Mouse (Mus musculus) limb, embryonic 13.5 days (tissue): ENCODE results near the gene Man2c1. TPM values are rescaled to one million over a fixed set of nuclear protein-coding genes. Genes with fewer than 3 reads are reported as not detected.
A peak's percentile ranks its signal among the peaks of the same experiment; 100 is the strongest.

Experiments used
- ATAC-seq: fragments of 200-750 bp; cut with Nextera tagmentation; 2 replicates; pipeline ENCODE4 v1.8.0; 2017; ENCODE audit warnings: low read depth, moderate number of reproducible peaks, moderate TSS enrichment; ENCODE audit not compliant: low FRiP score
- H3K27ac ChIP-seq: fragments of 300-500 bp; sonication (generic); 2 replicates; pipeline ENCODE4 v1.5.1; 2015; ENCODE audit warnings: inconsistent platforms, mild to moderate bottlenecking, moderate library complexity
- H3K27me3 ChIP-seq: fragments of 300-500 bp; sonication (generic); 2 replicates; pipeline ENCODE4 v1.6.1; 2015; ENCODE audit warnings: mild to moderate bottlenecking, inconsistent platforms
- H3K36me3 ChIP-seq: fragments of 300-500 bp; sonication (generic); 2 replicates; pipeline ENCODE4 v1.6.1; 2015; ENCODE audit warnings: inconsistent platforms, mild to moderate bottlenecking, moderate library complexity
- H3K4me1 ChIP-seq: fragments of 300-500 bp; sonication (generic); 2 replicates; pipeline ENCODE4 v1.6.1; 2015; ENCODE audit warnings: inconsistent platforms
- H3K4me2 ChIP-seq: fragments of 300-500 bp; sonication (generic); replicated peaks from 2 replicates; pipeline ENCODE4 v1.6.1; 2015; ENCODE audit warnings: inconsistent platforms, mild to moderate bottlenecking, moderate library complexity
- H3K4me3 ChIP-seq: fragments of 300-500 bp; sonication (generic); 2 replicates; pipeline ENCODE4 v1.5.1; 2015; ENCODE audit warnings: moderate library complexity, mild to moderate bottlenecking, inconsistent platforms
- H3K9ac ChIP-seq: fragments of 300-500 bp; sonication (generic); 2 replicates; pipeline ENCODE4 v1.6.1; 2015; ENCODE audit warnings: mild to moderate bottlenecking, inconsistent platforms
- H3K9me3 ChIP-seq: fragments of 300-500 bp; sonication (generic); 2 replicates; pipeline ENCODE4 v1.6.1; 2016; ENCODE audit warnings: inconsistent platforms
- WGBS: fragments of 180-500 bp; shearing (Covaris S2); methylation state at CpG from one replicate; pipeline ENCODE4 v1.1.7; 2015; 5-methylcytosine and 5-hydroxymethylcytosine counted together
- polyA plus RNA-seq: library from polyadenylated mRNA; unstranded; fragments of >200 nt; fragmentation: Nextera tagmentation; extraction: Ambion mirVana; gene quantifications from 2 replicates; pipeline ENCODE4 v1.2.1, GENCODE M21; 2015

Gene Man2c1
- 64.5 and 71.0 TPM in 2 replicates for polyA plus RNA-seq

DNA sequence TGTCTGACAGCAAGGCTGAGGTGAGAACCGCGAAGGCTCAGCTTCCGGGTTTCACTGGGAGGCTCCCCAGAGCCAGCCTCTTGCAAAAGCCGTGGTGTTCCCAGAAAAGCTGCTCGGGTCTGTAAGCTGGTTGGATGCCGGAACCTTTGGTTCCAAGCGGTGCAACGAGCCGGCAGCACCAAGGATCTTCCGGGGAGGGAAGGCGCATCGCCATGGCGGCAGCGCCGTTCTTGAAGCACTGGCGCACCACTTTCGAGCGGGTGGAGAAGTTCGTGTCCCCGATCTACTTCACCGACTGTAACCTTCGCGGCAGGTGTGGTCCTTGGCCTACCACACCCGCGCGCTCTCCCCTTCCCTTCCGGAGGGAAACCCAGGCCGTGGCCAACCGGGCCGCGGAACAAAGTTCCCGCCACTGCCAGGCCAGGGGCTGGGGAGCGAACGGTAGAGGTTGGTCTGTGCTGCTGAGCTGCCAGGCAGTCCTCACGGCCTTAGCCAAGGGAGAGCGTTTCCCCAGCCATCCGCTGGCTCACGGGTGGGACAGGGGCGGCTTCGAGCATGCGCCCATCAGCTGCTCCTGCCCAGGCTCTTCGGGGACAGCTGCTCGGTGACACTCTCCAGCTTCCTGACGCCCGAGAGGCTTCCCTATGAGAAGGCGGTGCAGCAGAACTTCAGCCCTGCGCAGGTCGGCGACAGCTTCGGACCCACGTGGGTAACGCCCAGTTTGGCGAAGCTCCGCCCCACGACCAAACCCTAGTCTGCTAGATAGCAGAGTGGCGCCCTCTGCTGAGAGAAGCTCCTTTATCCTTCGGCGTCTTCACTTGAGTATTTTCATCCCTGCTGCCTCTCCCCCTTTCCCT is at the start of gene Man2c1:
TSS of gene Man2c1 (plus strand) at position 114 of the 857 bp plus-strand sequence.
- peaks cover 46% of the 10 kb centered on the region for H3K36me3 ChIP-seq
- under 1% methylated on average over 58 of the region's 58 CpGs for whole genome bisulfite sequencing
- ATAC-seq = peak; percentile 87

DNA sequence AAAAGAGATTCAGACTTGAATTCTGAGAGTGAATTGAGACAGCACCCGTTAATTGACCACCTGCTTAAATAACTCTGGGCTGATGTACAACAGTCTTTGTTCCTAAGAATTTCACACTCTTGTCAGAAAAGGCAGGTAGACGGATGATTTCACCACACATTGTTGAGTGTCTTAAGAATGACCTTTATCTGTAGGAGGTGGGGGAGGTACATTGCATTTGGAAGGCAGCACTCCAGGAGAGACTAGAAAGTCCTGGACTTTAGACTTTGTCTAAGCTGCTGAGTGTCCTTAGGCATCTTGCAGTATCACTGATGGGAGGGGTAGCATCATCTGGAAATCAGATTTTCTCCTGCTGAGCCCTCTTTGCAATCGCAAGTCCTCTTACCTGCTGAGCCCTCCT is 48.3 kb upstream of the Man2c1 start:
- no peak overlapping the region for H3K4me2 ChIP-seq
- H3K9me3 ChIP-seq = no peaks in the 10 kb centered on the region
- no peak overlapping the region for H3K27ac ChIP-seq
- ATAC-seq = no peak
- WGBS = 85% methylated on average over 3 of the region's 3 CpGs
- H3K9ac ChIP-seq = no peak overlapping the region
- peaks cover 24% of the 10 kb centered on the region for H3K36me3 ChIP-seq
- no peaks in the 10 kb centered on the region for H3K27me3 ChIP-seq
- no peak overlapping the region for H3K4me3 ChIP-seq
- H3K4me1 ChIP-seq = peaks cover 4% of the 10 kb centered on the region; the same call in 1 of the 2 replicates

More for the DNA sequence above, at the start of gene Man2c1:
- H3K27me3 ChIP-seq = no peaks in the 10 kb centered on the region
- peak within 1 kb of the TSS; percentile 91 for H3K27ac ChIP-seq
- peak within 1 kb of the TSS; percentile 73 for H3K4me2 ChIP-seq
- peaks cover 13% of the 10 kb centered on the region for H3K4me1 ChIP-seq
- no peaks in the 10 kb centered on the region for H3K9me3 ChIP-seq
- peak within 1 kb of the TSS; percentile 78 for H3K9ac ChIP-seq
- peak within 1 kb of the TSS; percentile 68 for H3K4me3 ChIP-seq

- no peaks in the 10 kb centered on the region for H3K4me1 ChIP-seq
- H3K27ac ChIP-seq = no peak overlapping the region
- peaks cover 92% of the 10 kb centered on the region for H3K36me3 ChIP-seq
- 92% methylated on average over 13 of the region's 13 CpGs for WGBS
- H3K4me3 ChIP-seq = no peak overlapping the region
- ATAC-seq = no peak
- H3K4me2 ChIP-seq = no peak overlapping the region
- no peak overlapping the region for H3K9ac ChIP-seq
- no peaks in the 10 kb centered on the region for H3K9me3 ChIP-seq
- no peaks in the 10 kb centered on the region for H3K27me3 ChIP-seq
Observed at GRCm38 (mm10) chr9:57117261-57117755, 13.2 kb upstream of the Man2c1 start.

- Histone ChIP-seq H3K4me3 (peak overlapping the region; percentile 68), H3K4me2 (peak overlapping the region; percentile 73), H3K36me3 (peaks cover 44% of the 10 kb centered on the region), H3K27ac (no peak overlapping the region), H3K27me3 (no peaks in the 10 kb centered on the region), H3K4me1 (peaks cover 13% of the 10 kb centered on the region), H3K9me3 (no peaks in the 10 kb centered on the region), H3K9ac (peak overlapping the region; percentile 78; the same call in 1 of the 2 replicates)
- no peak for ATAC-seq
Observed at GRCm38 (mm10) chr9:57129641-57130040, 849 bp upstream of the Man2c1 start.

DNA sequence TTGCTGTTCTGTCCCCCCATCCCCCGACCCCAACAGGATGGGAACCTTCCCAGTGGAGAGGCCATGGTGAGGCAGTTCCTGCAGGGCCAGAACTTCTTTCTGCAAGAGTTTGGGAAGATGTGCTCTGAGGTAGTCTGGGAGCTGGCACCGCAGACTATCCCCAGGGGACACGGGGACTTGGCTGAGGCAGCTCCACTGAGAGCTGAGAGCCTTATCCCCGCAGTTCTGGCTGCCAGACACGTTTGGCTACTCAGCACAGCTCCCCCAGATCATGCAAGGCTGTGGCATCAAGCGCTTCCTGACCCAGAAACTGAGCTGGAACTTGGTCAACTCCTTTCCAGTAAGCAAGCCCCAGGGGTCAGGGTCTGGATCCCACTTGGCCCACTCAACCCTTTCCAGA is 6.8 kb downstream of the Man2c1 start:
- Histone ChIP-seq H3K27ac (no peak overlapping the region), H3K36me3 (peaks cover 82% of the 10 kb centered on the region), H3K9ac (no peak overlapping the region), H3K4me2 (no peak overlapping the region), H3K4me3 (no peak overlapping the region), H3K27me3 (no peaks in the 10 kb centered on the region), H3K9me3 (no peaks in the 10 kb centered on the region), H3K4me1 (no peaks in the 10 kb centered on the region)
- 79% methylated on average over 6 of the region's 6 CpGs for WGBS
- no peak for ATAC-seq

DNA sequence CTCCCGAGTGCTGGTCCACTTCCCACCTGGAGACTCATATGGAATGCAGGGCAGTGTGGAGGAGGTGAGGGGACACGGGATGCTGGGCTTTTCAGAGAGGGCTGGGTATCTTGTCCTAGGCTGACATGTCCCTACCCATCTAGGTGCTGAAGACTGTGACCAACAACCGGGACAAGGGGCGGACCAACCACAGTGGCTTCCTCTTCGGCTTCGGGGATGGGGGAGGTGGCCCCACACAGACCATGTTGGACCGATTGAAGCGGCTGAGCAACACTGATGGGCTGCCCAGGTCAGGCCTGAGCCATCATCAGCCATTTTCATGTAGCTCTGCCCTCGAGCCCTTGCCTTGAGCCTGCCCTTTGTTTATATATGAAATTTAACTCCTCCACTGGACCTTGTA is 7.3 kb downstream of the Man2c1 start:
- 89% methylated on average over 9 of the region's 9 CpGs for WGBS
- Histone ChIP-seq H3K9ac (0 out of 2 replicates have a peak overlapping the region, but pooled peaks have one; percentile 19), H3K36me3 (peaks cover 87% of the 10 kb centered on the region), H3K9me3 (no peaks in the 10 kb centered on the region), H3K4me2 (no peak overlapping the region), H3K4me3 (no peak overlapping the region), H3K4me1 (no peaks in the 10 kb centered on the region), H3K27ac (no peak overlapping the region), H3K27me3 (no peaks in the 10 kb centered on the region)
- no peak for ATAC-seq

DNA sequence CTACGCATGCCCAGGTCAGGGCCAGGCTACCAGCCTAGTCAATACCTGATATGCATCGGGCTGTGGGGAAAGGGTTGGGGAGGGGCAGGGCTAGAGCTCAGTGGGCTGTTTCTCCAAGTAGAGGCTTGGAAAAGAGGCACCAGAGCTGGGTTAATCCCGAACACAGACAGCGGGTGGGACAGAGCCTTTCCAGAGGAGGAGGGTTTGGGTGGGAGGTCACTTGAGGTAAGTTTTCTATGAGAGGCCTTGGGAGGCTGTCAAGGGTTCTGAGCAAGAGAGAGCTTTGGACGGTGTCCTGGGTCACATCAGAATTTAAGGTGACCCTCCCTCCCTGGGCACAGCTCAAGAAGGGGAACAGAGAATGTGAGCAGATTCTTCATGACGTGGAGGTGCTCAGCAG is 8.0 kb downstream of the Man2c1 start:
- H3K4me3 ChIP-seq = no peak overlapping the region
- H3K4me1 ChIP-seq = no peaks in the 10 kb centered on the region
- WGBS = 90% methylated on average over 6 of the region's 6 CpGs

DNA sequence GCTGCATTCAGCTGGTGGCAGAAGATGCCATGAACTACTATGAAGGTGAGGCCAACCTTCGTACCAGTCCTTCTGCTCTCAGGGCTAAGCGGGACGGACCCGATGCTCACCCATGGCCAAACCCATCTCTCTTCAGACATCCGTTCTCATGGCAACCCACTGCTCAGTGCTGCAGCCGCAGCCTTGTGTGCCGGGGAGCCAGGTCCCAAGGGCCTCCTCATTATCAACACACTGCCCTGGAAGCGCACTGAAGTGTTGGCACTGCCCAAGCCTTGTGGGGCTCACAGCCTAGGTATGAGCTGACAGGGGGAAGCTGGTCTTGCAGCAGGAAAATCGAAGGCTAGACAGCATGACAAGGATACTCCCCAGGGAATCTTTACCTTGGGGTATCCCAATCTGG is 8.6 kb downstream of the Man2c1 start:
- no peak for ATAC-seq
- no peak overlapping the region for H3K4me2 ChIP-seq
- no peaks in the 10 kb centered on the region for H3K9me3 ChIP-seq
- H3K36me3 ChIP-seq = peaks cover 98% of the 10 kb centered on the region
- no peaks in the 10 kb centered on the region for H3K4me1 ChIP-seq
- H3K27ac ChIP-seq = no peak overlapping the region
- 93% methylated on average over 9 of the region's 9 CpGs for WGBS
- no peaks in the 10 kb centered on the region for H3K27me3 ChIP-seq
- H3K4me3 ChIP-seq = no peak overlapping the region
- no peak overlapping the region for H3K9ac ChIP-seq

More for the DNA sequence above, 8.0 kb downstream of the Man2c1 start:
- peaks cover 94% of the 10 kb centered on the region for H3K36me3 ChIP-seq
- no peak overlapping the region for H3K27ac ChIP-seq
- H3K9me3 ChIP-seq = no peaks in the 10 kb centered on the region
- no peak overlapping the region for H3K9ac ChIP-seq
- H3K4me2 ChIP-seq = no peak overlapping the region
- H3K27me3 ChIP-seq = no peaks in the 10 kb centered on the region
- no peak for ATAC-seq

- Histone ChIP-seq H3K27me3 (no peaks in the 10 kb centered on the region), H3K9ac (no peak overlapping the region), H3K9me3 (no peaks in the 10 kb centered on the region), H3K4me1 (no peaks in the 10 kb centered on the region), H3K4me2 (no peak overlapping the region), H3K27ac (no peak overlapping the region), H3K4me3 (no peak overlapping the region), H3K36me3 (peaks cover 98% of the 10 kb centered on the region)
- 95% methylated on average over 5 of the region's 5 CpGs for WGBS
- no peak for ATAC-seq
Observed at GRCm38 (mm10) chr9:57139571-57139970, 9.1 kb downstream of the Man2c1 start.

DNA sequence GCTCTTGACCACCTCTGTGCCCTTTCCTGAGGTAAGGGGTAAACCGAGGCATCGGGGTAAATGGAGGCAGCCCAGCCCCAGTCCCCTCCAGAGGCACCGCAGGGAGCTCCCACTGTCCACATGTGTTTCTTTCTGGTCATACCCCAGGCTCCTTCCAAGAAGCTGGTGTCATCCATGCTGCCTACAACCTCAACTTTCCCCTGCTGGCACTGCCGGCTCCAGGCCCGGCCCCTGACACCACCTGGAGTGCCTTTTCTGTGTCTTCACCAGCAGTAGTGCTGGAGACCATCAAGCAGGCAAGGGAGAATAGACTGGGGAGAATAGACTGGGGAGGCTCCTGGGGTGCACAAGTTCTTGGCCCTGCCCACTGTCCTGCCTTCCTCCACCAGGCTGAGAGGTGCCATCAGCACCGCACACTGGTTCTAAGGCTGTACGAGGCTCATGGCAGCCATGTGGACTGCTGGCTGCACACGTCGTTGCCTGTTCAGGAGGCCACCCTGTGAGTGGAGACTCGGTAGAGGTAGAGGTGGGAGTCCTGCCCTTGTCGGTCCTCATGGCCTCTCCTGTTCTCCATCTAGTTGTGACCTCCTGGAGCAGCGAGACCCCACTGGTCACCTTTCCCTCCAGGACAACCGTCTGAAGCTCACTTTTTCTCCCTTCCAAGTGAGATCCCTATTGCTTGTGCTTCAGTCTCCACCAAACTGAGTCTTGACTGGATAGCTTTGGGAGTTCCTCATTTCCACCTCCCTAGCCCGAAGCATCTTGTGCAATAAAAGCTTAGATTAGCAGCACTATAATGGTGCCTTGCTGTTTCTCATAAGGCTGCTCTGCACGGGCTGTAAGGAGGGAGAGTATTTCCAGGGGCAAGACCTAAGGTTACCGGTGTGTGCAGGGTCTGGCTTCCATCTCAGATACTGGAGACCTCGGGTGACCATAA is 11.2 kb downstream of the Man2c1 start:
- peaks cover 82% of the 10 kb centered on the region for H3K36me3 ChIP-seq
- 88% methylated on average over 17 of the region's 17 CpGs for WGBS

DNA sequence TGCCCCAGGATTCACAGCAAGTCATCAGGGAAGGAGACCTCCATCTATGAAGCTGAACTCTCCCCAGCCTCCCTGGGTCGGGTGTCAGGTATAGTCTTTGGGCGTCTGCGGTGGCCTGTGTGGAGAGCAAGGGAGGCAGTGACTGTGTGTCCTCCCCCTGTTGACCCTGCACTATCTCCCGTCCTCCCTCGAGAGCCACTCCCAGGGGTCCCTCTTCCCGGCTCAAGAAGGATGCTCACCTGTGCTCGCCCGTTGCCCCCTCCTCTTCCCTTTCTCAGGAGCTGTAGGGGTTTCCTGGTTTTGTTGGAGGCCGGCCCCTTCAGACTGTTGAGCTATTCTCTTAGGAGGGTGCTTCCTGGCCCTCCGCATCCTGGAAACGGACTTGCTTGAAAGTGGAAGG is 12.7 kb downstream of the Man2c1 start:
- no peaks in the 10 kb centered on the region for H3K27me3 ChIP-seq
- H3K27ac ChIP-seq = no peak overlapping the region
- peaks cover 67% of the 10 kb centered on the region for H3K36me3 ChIP-seq
- H3K9me3 ChIP-seq = no peaks in the 10 kb centered on the region
- no peak overlapping the region for H3K4me2 ChIP-seq
- 88% methylated on average over 11 of the region's 11 CpGs for WGBS
- peaks cover 11% of the 10 kb centered on the region for H3K4me1 ChIP-seq
- H3K4me3 ChIP-seq = no peak overlapping the region
- no peak for ATAC-seq
- no peak overlapping the region for H3K9ac ChIP-seq

More for the DNA sequence above, 11.2 kb downstream of the Man2c1 start:
- no peak overlapping the region for H3K9ac ChIP-seq
- H3K4me3 ChIP-seq = no peak overlapping the region
- H3K27ac ChIP-seq = no peak overlapping the region
- ATAC-seq = no peak
- no peaks in the 10 kb centered on the region for H3K27me3 ChIP-seq
- peaks cover 3% of the 10 kb centered on the region for H3K4me1 ChIP-seq
- no peaks in the 10 kb centered on the region for H3K9me3 ChIP-seq
- H3K4me2 ChIP-seq = no peak overlapping the region

- Histone ChIP-seq H3K4me1 (peaks cover 17% of the 10 kb centered on the region), H3K4me2 (no peak overlapping the region), H3K9ac (no peak overlapping the region), H3K27me3 (no peaks in the 10 kb centered on the region), H3K4me3 (no peak overlapping the region), H3K27ac (no peak overlapping the region), H3K9me3 (no peaks in the 10 kb centered on the region), H3K36me3 (peaks cover 51% of the 10 kb centered on the region)
- WGBS = 96% methylated on average over 8 of the region's 8 CpGs
- ATAC-seq = no peak
Observed at GRCm38 (mm10) chr9:57144830-57145229, 14.3 kb downstream of the Man2c1 start.
